Mouse (Mus musculus) liver, adult 2 months (tissue): ENCODE results near the gene Gm45062. TPM values are rescaled to one million over a fixed set of nuclear protein-coding genes. Genes with fewer than 3 reads are reported as not detected.

Experiments used
- DNase-seq: peaks from one replicate; pipeline ENCODE4 v3.0.0-alpha.2; 2011; ENCODE audit warnings: low read depth, low spot score; ENCODE audit errors: extremely low read depth
- H3K27ac ChIP-seq: fragments of 200-500 bp; replicated peaks from 2 replicates; pipeline ENCODE4 v1.5.1; 2012; ENCODE audit warnings: low read depth, mild to moderate bottlenecking, control low read depth, inconsistent platforms, low read length; ENCODE audit not compliant: insufficient read depth
- H3K27me3 ChIP-seq: fragments of 200-500 bp; 2 replicates; pipeline ENCODE4 v1.6.1; 2012; ENCODE audit warnings: mild to moderate bottlenecking, moderate library complexity, low read length, inconsistent platforms; ENCODE audit not compliant: control insufficient read depth, insufficient read depth
- H3K36me3 ChIP-seq: fragments of 200-500 bp; 2 replicates; pipeline ENCODE4 v1.6.1; 2012; ENCODE audit warnings: low read length, inconsistent platforms; ENCODE audit not compliant: control insufficient read depth, insufficient read depth
- H3K4me1 ChIP-seq: fragments of 200-500 bp; 2 replicates; pipeline ENCODE4 v1.6.1; 2011; ENCODE audit warnings: low read length; ENCODE audit not compliant: control insufficient read depth, insufficient read depth
- H3K4me3 ChIP-seq: fragments of 200-500 bp; 2 replicates; pipeline ENCODE4 v1.5.1; 2011; ENCODE audit warnings: low read depth, mild to moderate bottlenecking, control low read depth, low read length, moderate library complexity; ENCODE audit not compliant: insufficient read depth
- H3K79me2 ChIP-seq: fragments of 200-500 bp; 2 replicates; pipeline ENCODE4 v1.6.1; 2012; ENCODE audit warnings: inconsistent platforms, mild to moderate bottlenecking, low read length, moderate library complexity; ENCODE audit not compliant: control insufficient read depth, insufficient read depth
- H3K9ac ChIP-seq: fragments of 200-500 bp; 2 replicates; pipeline ENCODE4 v1.6.1; 2012; ENCODE audit warnings: low read depth, mild to moderate bottlenecking, control low read depth, inconsistent platforms, low read length
- CTCF ChIP-seq: fragments of 200-500 bp; IDR thresholded peaks from 2 replicates; pipeline ENCODE4 v1.5.1; 2011; ENCODE audit warnings: low read depth, low read length, control low read depth
- POLR2A ChIP-seq: fragments of 200-500 bp; IDR thresholded peaks from 2 replicates; pipeline ENCODE4 v1.6.1; 2011; ENCODE audit warnings: low read length, control low read depth; ENCODE audit not compliant: insufficient read depth; ENCODE audit errors: extremely low read depth
- WGBS: fragments of 180-500 bp; shearing (Covaris S2); methylation state at CpG from one replicate; pipeline ENCODE4 v1.1.7; 2018; 5-methylcytosine and 5-hydroxymethylcytosine counted together
- polyA plus RNA-seq: library from polyadenylated mRNA; depleted of rRNA; stranded (reverse); fragments of >200 nt; gene quantifications from 2 replicates; pipeline ENCODE4 v1.2.3, GENCODE M21; 2012
- total RNA-seq: library from RNA; depleted of rRNA; stranded (reverse); fragments of >200 nt; gene quantifications from 2 replicates; pipeline ENCODE4 v1.2.3, GENCODE M21; 2014

The Gm45062 gene
- total and polyA plus RNA-seq, 2 experiments = 0.70 to 2.0 TPM

GRCm38 (mm10) chr6:8628715-8629267 is 369.5 kb downstream of the Gm45062 start:
- H3K27ac ChIP-seq = no peak overlapping the region
- DNase-seq = no peak
- H3K4me1 ChIP-seq = no peaks in the 10 kb centered on the region
- no peak for TF ChIP-seq POLR2A
- TF ChIP-seq CTCF = no peak
- no peak overlapping the region for H3K4me3 ChIP-seq
- H3K9ac ChIP-seq = no peak overlapping the region
- 88% methylated on average over 7 of the region's 7 CpGs for whole genome bisulfite sequencing
- no peaks in the 10 kb centered on the region for H3K27me3 ChIP-seq
- no peaks in the 10 kb centered on the region for H3K79me2 ChIP-seq
- no peaks in the 10 kb centered on the region for H3K36me3 ChIP-seq

- DNase-seq = no peak
- 39% methylated on average over 7 of the region's 7 CpGs for WGBS
Observed at GRCm38 (mm10) chr6:8630531-8630930, 371.3 kb downstream of the Gm45062 start.

GRCm38 (mm10) chr6:8631362-8631761 is 372.1 kb downstream of the Gm45062 start:
- Histone ChIP-seq H3K36me3 (no peaks in the 10 kb centered on the region), H3K27me3 (no peaks in the 10 kb centered on the region), H3K27ac (no peak overlapping the region), H3K4me3 (no peak overlapping the region), H3K9ac (no peak overlapping the region), H3K4me1 (no peaks in the 10 kb centered on the region), H3K79me2 (no peaks in the 10 kb centered on the region)
- DNase-seq = no peak
- no peak for TF ChIP-seq CTCF
- TF ChIP-seq POLR2A = no peak
- WGBS = 92% methylated on average over 8 of the region's 8 CpGs

More at GRCm38 (mm10) chr6:8630531-8630930, 371.3 kb downstream of the Gm45062 start:
- H3K4me1 ChIP-seq = no peaks in the 10 kb centered on the region
- H3K27me3 ChIP-seq = no peaks in the 10 kb centered on the region
- H3K4me3 ChIP-seq = no peak overlapping the region
- TF ChIP-seq CTCF (no peak), POLR2A (no peak)
- no peak overlapping the region for H3K9ac ChIP-seq
- H3K36me3 ChIP-seq = no peaks in the 10 kb centered on the region
- no peaks in the 10 kb centered on the region for H3K79me2 ChIP-seq
- no peak overlapping the region for H3K27ac ChIP-seq

GRCm38 (mm10) chr6:8631986-8632632 is 372.9 kb downstream of the Gm45062 start:
- Histone ChIP-seq H3K4me3 (no peak overlapping the region), H3K4me1 (no peaks in the 10 kb centered on the region), H3K27me3 (no peaks in the 10 kb centered on the region), H3K27ac (no peak overlapping the region), H3K9ac (no peak overlapping the region), H3K79me2 (no peaks in the 10 kb centered on the region), H3K36me3 (no peaks in the 10 kb centered on the region)
- 72% methylated on average over 5 of the region's 5 CpGs for WGBS
- DNase-seq = no peak
- TF ChIP-seq CTCF (no peak), POLR2A (no peak)

GRCm38 (mm10) chr6:8632701-8633100 is 373.5 kb downstream of the Gm45062 start:
- Histone ChIP-seq H3K27ac (no peak overlapping the region), H3K79me2 (no peaks in the 10 kb centered on the region), H3K4me1 (no peaks in the 10 kb centered on the region), H3K27me3 (no peaks in the 10 kb centered on the region), H3K9ac (no peak overlapping the region), H3K36me3 (no peaks in the 10 kb centered on the region), H3K4me3 (no peak overlapping the region)
- no peak for DNase-seq
- TF ChIP-seq CTCF (no peak), POLR2A (no peak)
- WGBS = 95% methylated on average over 4 of the region's 4 CpGs

GRCm38 (mm10) chr6:8638122-8638521 is 378.9 kb downstream of the Gm45062 start:
- H3K4me3 ChIP-seq = no peak overlapping the region
- H3K79me2 ChIP-seq = no peaks in the 10 kb centered on the region
- H3K4me1 ChIP-seq = no peaks in the 10 kb centered on the region
- 96% methylated on average over 4 of the region's 4 CpGs for whole genome bisulfite sequencing
- no peaks in the 10 kb centered on the region for H3K27me3 ChIP-seq
- H3K27ac ChIP-seq = no peak overlapping the region
- no peak overlapping the region for H3K9ac ChIP-seq
- DNase-seq = no peak
- TF ChIP-seq CTCF (no peak), POLR2A (no peak)
- H3K36me3 ChIP-seq = no peaks in the 10 kb centered on the region
